Mouse (Mus musculus): Measurements from ENCODE around the gene Rap1gap.

DNA sequence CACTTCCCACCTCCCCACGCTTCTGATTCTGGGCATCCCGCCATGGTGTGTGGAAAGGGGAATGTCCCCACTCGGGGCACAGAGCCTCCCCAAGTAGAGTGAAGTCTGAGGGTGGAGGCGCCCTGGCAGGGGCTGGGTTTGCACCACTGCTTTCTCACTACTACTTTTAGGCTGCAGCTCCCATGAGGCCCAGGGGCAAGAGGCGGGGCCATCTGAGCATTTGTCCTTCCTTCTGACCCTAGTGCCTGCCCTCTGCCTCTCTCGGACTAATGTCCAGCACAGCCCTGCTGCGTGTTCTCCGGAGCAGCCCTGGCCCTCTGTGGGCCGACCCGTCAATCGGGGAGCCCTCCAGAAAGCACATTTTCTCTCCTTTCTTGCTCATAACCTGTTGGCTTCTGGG lies 59.7 kb downstream of the Rap1gap start:
- TF ChIP-seq CTCF (IDR thresholded peaks at IDR 0.05; ENCODE audit: low read depth) (no peak), EP300 (IDR thresholded peaks at IDR 0.05; ENCODE audit: low read depth) (no peak)

Data from liver, embryonic 14.5 days (tissue).